Mouse (Mus musculus): Measurements from ENCODE around the gene Mdga1.

DNA sequence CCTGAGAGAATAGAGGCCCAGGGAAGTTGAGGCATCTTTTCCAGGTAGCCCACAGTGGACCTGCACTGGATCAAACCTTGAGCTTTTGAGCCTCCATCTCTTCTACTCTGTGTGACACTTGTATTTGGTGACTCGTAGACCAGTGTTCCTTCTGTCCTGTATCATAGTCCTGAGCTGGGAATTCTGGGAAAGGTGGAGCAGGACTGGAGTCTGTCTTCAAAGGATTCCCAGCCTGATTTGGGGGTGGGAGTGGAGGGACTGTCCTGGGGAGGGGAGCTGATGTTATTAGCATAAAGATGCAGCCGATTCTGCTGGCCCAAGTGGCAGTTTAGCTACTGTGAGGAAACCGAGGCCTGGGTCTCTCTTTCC lies 50.4 kb downstream of the Mdga1 start:
- TF ChIP-seq CTCF (IDR thresholded peaks at IDR 0.05; ENCODE audit: control insufficient read depth, insufficient read depth, low read length) (no peak), POLR2A (IDR thresholded peaks at IDR 0.05; ENCODE audit: borderline replicate concordance, control insufficient read depth, low read depth, low read length) (no peak)
